Mouse (Mus musculus): ENCODE data around the gene Efr3b.
"Not testable (repeated sequence)": the region's sequence is repeated elsewhere in the genome, so short reads cannot be mapped to it uniquely, and the experiment has no call there.

The Efr3b gene

DNA sequence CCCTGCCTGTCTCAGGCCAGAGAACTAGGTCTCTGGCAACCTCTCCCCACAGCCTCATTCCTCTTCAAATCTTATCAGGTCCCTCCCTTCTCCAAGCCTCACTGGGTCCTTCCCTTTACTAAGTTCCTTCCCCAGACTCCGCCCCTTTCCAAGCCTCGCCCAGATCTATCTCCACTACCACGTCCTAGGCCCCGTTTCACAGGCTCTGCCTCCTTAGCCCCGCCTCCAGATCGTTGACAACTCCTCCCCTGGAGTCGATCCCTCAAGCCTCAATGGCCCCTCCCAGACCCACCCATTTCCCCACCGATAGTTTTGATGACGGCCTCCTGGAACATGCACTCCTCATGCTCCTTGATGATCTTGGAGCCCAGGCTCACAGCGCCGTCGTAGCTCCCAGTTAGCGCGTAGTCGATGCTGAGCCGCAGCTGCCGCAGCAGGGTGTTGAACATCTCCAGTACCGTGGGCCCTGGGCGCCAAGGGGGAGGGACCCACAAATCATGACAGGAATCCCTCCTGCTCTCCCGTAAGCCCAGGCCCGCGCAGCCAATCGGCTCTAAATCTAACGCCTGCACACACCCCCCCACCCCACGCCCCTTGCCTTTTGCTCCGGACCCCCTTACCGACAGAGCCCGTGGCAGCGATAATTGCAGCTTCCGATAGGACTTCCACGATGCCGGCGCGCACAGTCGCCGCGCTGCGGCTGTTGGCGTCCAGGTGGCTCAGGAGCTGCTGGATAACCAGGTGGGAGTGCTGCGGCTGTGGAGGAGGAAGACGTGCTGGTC, 57.2 kb downstream of the Efr3b start:
- peak; percentile 84 for DNase-seq (ENCODE audit: low read depth, low spot score)

DNA sequence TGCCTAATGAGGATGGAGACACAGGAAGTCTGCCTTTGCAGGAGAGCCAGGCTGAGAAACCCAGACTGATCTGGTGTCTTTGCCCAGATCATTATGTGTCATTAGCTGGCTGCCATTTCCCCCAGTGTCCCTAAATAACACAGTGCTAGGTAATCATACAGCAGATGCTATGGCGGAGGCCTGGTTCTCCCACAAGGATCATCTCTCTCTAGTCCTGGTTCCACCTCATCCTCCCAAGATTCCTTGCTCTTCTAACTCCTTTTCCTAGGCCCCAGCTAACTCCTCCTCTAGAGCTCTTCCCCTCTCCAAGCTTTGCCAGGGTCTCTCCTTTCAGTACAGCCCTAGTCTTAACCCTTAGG, 57.7 kb downstream of the Efr3b start:
- DNase-seq (ENCODE audit: low read depth, low spot score) = no peak

GRCm38 (mm10) chr12:3973169-3973568, 65.5 kb downstream of the Efr3b start:
- not testable (repeated sequence) for DNase-seq (ENCODE audit: low read depth, low spot score)

GRCm38 (mm10) chr12:3968380-3968779, 70.3 kb downstream of the Efr3b start:
- DNase-seq (ENCODE audit: low read depth, low spot score) = no peak

- no peak for DNase-seq (ENCODE audit: low read depth, low spot score)
Measured at GRCm38 (mm10) chr12:3967196-3967595, 71.5 kb downstream of the Efr3b start.

DNA sequence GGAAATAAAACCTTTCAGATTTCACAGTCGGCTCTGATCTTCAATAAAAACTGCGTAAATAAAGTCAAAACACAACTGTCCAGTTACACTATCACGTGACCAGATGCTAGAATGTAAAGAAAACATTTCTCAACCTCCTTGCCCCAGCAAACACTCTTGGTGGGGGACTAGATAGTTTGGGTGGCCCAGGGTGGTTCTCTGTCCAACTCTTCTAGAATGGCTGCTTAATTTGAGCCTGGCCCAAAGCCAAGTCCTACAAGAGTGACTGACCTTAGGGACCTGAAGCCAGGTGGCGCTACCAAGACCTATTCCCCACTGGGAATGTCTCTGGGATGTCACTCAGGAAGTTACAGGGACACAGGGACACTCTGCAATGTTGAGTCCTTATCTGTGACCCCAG, 78.2 kb downstream of the Efr3b start:
- DNase-seq (ENCODE audit: low read depth, low spot score) = no peak

- DNase-seq (ENCODE audit: low read depth, low spot score) = peak; percentile 93
Measured at GRCm38 (mm10) chr12:3959791-3960543, 78.7 kb downstream of the Efr3b start.

DNA sequence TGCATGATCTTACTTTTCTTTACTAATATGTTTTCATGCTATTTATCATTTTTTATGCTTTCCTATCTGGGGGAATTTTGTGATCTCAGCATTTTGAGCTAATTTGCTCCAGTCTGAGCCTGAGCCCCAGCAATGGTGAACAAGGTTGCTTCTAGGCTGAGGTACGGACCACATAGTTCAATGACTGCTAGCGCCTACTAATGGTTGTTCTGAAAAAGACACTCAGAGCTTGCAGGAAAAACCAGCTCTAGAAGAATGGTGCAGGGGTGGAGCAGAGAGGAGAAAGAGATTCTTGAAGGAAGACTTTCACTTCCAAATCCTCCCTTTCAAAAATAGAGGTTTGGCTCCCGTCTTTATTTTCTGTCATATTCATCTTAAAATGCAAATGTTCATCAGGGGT, 82.4 kb downstream of the Efr3b start:
- peak; percentile 23 for DNase-seq (ENCODE audit: low read depth, low spot score)

GRCm38 (mm10) chr12:3955371-3955770, 83.3 kb downstream of the Efr3b start:
- DNase-seq (ENCODE audit: low read depth, low spot score) = peak; percentile 78

DNA sequence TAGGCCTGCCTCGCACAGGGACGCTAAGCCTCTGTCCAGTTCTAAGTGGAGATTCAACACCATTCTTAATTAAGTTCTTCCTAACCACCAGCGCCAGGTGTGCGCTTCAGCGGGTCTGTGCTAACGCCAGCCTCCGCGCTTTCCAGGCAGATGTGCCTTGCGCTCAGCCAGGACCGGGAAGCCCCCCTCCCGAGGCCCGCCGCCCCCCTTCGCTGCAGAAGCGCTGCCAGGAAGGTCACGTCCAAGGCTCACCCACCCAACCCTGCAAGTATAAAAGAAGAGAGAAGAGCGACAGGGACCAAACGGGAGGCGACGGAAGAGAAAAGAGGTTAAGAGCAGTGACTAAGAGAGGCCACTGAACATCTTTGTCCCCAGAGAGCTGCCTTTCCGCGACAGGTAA, 84.1 kb downstream of the Efr3b start, which contains the start of gene Pomc:
Gene Pomc (plus strand): TSS at position 301 of the 400 bp plus-strand sequence.
- DNase-seq (ENCODE audit: low read depth, low spot score) = no peak

DNA sequence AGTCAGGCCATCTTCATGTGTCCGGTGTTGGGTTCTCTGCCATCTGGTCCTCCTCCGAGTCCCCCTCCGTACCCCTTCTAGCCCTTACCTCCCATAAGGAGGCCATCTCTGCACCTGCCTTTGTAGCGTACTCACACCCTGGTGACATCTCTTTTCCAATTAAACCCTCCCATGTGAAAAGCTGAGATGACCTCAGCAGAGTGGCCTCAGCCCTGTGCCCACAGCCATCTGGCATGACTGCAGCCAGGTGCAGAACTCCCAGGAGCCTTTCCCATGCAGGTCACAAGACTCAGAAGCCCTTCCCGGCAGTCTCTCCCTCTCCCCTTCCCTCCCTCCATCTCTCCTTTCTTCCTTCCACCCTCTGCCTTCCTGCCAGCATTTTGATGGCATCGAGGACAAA, 91.2 kb downstream of the Efr3b start:
- DNase-seq (ENCODE audit: low read depth, low spot score) = no peak

DNA sequence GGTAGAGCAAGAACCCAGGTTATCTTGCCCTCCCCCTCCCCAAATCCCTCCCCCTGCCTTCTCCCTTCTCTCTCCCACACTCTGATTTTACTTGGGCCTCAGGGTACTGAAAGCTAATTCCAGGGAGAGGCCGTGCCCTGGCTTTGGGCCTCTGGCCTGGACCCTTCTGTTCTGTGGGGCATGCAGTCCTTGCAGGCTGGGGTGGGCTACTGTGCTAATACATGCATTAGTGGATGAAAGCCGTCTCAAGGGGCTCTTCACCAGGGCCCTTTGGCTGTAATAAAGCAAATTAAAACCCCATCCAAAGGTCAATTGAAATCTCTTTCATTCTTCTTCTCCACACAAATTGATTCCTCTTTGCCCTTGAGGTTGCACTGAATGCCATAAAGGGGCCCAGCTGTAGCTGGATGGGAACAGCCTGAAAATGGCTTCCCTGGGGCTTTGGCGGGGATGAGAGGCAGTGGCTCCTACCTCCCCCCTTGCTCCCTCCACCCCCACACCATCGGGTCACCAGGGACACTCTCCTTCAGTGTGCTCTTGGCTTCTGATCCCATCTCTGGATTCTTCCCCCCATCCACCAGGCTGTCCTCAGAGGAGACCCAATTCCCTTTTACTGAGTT, 94.2 kb downstream of the Efr3b start:
- DNase-seq (ENCODE audit: low read depth, low spot score) = no peak

GRCm38 (mm10) chr12:3942026-3942425, 96.7 kb downstream of the Efr3b start:
- DNase-seq (ENCODE audit: low read depth, low spot score) = no peak

- DNase-seq (ENCODE audit: low read depth, low spot score) = not testable (repeated sequence)
Measured at GRCm38 (mm10) chr12:3930090-3930865, 108.4 kb downstream of the Efr3b start.

DNA sequence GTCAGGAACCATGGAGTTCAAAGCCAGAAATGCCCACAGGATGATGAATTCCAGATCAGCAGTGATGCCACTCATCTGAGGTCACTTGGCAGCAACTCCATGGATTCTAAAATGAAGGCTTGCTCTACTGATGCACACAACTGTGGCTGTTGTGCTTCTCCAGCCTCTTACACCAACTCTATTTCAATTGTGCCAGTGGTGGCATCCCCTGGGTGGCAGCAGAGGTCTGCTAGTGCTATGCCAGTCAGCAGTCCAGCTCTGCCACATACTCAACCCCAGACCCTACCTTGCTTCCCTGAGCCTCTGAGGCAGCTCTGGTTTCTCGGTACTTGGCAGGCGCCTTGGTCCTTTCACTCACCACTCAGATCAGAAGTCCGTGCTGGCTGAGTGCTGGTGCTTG, 109.9 kb downstream of the Efr3b start:
- no peak for DNase-seq (ENCODE audit: low read depth, low spot score)

GRCm38 (mm10) chr12:3926127-3926526, 112.6 kb downstream of the Efr3b start:
- peak; percentile 62 for DNase-seq (ENCODE audit: low read depth, low spot score)

GRCm38 (mm10) chr12:3919423-3919822, 119.3 kb downstream of the Efr3b start:
- no peak for DNase-seq (ENCODE audit: low read depth, low spot score)

- no peak for DNase-seq (ENCODE audit: low read depth, low spot score)
Measured at GRCm38 (mm10) chr12:3918577-3918976, 120.1 kb downstream of the Efr3b start.

GRCm38 (mm10) chr12:3917668-3918341, 120.9 kb downstream of the Efr3b start:
- DNase-seq (ENCODE audit: low read depth, low spot score) = no peak

DNA sequence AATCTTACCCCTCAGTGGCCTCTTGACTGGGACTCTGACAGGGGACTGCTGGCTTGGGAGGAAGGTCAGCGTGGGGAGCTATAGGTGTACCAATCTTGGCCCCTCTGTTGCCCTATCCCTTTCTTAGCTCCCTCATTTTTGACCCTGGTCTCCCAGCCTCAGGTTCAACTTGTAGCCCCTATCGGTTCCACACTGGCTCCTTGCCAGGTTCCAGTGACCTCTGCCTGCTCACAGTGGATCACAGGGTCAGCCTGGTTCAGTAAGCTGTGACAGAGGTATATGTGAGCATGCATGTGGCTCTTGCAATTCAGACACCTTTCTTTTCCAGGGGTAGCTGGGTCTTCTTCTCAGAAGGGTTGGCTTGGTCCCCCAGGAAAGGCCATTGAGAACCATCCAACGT, 122.9 kb downstream of the Efr3b start:
- no peak for DNase-seq (ENCODE audit: low read depth, low spot score)
